Mouse (Mus musculus) lung, postnatal 25 days (tissue): Measurements from ENCODE around the gene Ywhaq.

Experiments used
- DNase-seq: peaks from one replicate; pipeline ENCODE4 v3.0.0; 2022; ENCODE audit warnings: low spot score

Gene Ywhaq

DNA sequence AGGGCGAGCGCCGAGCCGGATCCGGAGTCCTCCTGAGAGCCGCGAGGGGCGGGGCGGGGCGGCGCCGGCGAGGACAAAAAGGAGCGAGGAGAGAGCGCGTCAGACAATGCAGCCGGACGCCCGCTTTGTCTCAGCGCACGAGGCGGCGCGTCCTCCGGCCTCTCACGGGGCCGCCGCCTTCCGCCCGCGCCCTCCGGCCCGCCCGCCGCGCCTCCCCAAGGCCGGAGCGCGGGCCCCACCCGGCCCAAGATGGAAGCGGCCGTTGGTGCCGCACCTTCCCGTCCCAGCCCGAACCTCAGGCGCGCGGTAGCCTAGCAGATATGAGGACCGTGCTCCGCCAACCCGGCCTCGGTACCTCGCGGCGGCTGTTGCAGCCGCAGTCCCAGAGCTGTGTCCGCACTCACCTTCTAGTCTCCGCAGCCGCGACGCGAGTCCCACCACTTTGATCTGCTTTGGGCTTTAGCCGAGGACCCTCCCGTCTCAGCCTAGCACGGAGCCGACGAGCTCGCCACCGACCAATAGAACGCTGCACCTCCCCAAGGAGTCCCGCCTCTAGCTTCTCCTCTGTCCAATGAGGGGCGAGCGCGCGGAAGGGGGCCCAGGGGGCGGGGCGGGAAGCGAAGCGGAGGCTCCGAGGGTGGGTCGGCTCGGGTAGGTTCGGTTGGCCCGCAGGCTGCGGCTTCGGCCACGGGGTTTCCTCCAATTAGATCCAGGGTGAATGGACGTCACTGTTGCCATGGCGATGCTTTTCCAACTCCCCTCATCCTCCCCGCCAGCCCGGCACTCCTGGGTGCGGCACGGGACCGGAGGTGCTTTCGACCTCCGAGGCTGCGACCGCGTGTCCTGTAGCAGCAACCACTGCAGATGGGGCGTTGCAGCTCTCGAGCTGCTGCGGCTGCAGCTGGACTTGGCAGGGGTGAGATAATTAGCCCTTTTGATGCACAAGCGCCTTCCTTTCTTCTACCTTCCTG, at the start of gene Ywhaq:
Gene Ywhaq (minus strand): TSS at position 538 of the 971 bp plus-strand sequence.
- peak; percentile 97 for DNase-seq

DNA sequence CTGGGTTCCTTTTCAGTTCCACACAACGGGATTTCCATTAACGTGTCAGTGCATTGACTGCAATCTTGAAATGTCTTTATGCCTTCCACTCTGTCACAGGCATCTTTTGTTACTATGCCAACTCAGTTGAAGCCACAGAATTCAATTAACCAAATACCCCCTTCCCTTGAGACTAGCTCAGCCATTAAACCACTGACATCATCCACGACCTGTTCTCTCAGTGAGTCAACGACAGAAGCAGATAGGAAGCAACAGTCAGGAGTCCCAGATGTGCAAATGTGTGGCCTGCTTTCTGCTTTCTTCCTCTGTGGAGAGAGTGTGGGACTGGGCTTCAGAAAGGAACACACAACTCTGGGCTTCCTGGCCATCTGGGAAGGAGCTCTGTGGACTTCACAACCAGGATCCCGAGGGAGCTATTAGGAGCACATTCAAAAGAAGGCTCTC, 46.0 kb upstream of the Ywhaq start:
- no peak for DNase-seq

DNA sequence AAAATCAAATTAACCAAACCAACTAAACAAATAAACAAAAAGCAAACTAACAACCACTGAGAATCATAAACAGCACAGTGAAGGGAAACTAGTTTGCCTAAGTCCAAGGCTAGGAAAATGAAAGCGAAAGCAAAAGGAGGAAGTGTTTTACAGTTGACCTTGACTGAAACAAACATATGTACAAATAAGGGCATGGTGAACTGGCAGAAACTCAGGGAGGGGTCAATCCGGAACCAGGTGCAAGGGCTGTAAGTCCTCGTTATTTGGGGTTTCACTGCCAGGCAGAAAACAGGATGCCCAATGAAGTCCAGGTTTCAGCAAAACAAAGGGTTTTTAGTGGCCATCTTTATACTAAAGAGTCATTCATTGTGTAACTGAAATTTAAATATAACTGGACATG, 45.2 kb upstream of the Ywhaq start:
- peak; percentile 53 for DNase-seq

DNA sequence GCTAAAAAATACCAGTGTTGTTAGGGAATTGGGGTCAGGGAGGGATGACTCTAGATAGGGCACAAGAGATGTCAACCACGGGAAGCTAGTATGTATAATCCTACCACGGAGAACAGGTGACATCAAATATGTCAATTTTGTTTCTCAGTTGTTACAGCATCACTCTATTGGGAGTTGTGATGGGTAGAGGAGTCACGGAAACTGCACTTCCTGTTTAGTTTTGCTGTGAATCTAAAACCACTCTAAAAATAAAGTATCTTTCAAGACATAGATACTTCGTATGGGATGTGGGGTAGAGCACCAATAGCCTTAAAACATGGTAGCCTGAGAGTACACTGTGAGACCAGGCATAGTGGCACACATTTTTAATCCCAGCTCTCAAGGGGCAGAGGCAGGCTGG, 42.2 kb upstream of the Ywhaq start:
- no peak for DNase-seq

DNA sequence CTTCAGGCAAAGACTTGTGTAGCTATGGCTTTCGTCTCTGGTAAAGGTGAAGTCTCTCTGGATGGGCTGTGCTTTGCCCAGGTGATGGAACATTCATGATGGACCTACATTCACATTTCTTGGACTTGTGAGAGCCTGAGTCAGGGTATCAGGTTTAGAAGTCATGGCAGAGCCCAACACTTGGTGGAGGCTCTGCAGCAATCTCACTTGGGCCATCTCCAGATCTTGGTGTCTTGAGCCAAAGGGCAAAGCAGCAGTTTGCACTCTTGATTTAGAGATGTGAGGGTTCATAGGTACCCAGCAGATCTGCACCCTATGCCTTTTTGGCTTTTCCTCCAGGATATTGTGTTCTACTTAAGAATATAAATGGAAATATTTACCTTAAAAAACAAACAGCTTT, 38.6 kb upstream of the Ywhaq start:
- no peak for DNase-seq

DNA sequence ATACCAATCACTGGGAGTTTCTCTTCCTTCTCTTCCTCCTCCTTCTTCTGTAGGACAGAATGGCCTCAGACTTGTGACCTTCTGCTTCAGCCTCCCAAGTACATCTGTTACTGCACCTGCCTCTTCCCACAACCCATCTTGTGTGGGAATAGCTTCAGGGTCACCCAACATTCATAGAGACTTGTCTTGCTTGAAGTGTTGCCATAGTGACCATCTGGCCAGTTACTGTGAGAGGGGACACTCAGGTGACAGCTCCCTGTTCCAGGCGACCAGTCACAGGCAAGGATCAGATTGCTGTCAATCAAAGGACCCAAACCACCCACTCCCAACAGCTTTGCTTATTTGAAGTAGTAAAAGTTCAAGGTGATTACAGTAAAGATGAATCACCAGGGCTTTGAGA, 34.3 kb upstream of the Ywhaq start:
- DNase-seq = no peak

DNA sequence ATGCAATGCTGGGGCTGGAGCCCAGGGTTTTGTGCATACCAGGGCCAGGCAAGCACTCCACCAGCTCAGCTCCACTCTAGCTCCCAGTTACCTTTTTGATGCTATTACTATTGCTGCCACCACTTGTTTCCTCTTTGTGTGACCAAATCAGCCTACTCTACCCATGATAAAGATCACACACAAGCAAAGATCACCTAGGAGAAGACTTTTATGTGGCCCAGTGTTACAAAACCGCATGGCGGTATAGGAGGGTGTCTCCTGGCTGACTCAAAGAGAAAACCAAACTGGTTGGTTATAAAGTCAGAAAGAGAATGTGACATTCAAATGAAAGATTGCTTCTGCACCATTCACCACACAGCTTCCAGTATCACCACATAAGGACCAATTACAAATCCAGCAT, 33.9 kb upstream of the Ywhaq start:
- DNase-seq = no peak

DNA sequence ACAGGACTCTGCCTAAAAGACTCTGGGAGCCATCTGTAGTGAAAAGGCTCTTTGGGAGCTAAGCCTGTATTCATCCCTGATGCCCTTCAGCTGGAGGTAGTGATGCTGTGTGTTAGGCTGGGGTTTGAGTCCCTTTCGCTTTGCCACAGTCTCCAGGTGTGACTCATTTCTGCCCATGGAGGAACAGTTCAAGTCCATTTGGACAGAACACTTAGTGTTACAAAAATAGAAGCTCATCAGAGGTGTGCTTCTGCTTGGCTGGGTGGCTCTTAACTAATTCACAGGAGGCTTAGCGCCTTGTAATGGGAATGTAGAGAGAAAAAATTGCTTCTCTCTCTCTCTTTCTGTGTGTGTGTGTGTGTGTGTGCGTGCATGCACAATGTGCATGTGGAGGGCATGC, 26.3 kb upstream of the Ywhaq start:
- DNase-seq = no peak

DNA sequence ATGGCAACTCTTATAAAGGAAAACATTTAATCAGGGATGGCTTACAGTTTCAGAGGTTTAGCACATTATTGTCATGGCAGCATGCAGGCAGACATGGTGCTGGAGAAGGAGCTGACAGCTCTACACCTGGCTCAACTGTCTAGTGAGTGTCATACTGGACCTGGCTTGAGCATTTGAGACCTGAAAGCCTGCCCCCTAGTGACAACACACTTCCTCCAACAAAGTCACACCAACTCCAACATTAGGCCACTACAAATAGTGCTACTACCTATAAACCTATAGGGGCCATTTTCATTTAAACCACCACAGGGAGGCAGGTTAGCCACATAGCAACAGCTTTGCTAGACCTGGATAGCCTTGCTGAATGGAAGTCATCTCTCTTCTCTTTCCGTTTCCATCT, 24.4 kb upstream of the Ywhaq start:
- no peak for DNase-seq

DNA sequence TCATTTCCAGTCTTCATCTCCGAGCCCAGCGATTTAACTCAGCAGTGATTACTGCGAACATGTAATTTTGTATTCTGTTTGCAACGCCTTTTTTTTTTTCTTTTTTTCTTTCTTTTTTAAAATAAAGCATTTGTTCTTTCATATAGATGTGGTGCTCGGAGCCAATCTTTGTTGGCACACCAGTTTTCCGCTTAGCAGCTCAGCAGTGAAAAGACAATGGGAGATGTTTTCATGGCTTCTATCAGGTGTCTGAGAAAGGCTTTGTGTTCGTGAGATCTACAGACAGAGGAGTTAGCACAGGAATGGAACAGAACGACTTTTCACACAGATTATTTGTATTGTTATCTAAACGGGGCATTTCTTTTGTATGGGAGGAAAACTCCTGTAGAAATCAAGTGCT, 22.0 kb upstream of the Ywhaq start:
- no peak for DNase-seq

DNA sequence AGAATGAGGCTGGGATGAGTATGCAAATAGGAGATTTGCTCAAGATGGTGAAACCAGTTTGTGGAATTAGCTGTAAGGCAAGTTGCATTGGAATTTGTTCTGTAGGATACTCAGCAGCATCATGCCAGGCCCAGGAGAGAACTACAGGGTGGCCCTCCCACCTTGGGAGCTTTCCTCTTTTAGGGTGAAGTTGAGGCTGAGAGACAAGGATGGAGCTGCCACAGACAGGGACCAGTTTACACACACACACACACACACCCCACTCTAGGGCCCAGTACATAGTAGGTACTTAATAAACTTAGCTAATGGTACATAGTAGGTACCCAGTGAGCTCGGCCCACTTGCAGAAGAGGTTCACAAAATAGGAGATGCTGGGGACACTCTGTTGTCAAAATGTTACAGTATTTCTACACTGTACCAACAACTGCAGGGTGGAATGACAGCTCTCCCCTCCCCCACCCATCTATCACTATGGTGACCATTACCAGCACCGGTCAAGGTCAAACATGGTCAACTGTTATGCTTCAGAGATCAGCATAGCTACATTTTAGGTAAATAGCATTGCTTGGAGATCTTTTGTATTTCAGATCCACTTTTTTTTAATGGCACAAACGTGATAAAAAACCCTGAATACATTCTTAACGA, 21.4 kb upstream of the Ywhaq start:
- no peak for DNase-seq

DNA sequence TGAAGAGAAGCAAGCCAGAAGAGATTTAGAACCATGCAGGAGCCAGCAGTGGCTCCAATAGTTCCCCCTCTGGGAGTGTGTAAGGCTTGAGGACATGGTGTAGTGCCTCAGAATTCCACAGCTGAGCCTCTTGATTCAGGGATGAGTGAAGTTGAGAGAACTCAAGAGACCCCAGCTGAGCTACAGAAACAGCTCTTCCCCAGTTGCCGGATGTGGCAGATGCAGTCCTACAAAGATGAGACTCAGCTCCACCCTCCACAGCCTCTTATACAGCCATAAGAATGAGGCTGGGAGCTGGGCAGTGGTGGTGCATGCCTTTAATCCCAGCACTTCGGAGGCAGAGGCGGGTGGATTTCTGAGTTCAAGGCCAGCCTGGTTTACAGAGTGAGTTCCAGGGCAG, 20.9 kb upstream of the Ywhaq start:
- no peak for DNase-seq

DNA sequence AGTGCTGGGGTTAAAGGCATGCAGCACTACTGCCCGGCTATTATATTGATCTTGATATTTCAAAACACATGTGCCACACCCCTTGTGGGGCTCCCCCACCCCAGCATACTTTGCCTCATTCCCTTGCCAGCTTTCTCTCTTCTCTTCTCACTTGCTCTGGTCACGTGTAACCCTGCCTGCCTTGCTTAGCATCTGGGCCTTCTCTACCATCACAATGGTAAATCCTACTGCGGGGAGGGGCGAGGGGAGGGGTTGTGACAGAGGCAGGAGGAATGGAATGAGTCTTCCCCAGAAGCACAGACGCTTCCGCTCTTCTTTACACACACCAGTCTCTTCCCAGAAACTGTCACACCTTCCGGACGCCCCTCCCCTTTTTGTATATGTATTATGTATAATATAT, 14.5 kb upstream of the Ywhaq start:
- peak; percentile 42 for DNase-seq

DNA sequence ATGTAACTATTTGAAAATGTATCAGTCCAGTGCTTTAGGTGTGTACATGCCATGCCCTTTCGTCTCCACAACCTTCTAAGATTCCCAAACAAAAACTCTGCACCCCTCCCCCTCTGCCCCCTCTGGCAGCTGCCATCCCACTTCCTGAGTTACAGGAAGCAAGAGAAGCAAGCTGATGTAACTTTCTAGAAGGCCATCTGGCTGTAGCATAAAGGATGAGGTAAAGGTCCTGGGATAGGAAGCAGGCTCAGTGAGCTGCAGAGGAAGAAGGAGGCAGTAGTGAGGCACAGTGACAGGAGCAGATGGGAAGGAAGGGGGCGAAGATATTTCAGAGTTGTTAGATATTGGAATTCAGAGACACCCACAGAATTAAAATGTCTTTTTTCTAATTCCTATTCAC, 13.6 kb upstream of the Ywhaq start:
- DNase-seq = no peak

DNA sequence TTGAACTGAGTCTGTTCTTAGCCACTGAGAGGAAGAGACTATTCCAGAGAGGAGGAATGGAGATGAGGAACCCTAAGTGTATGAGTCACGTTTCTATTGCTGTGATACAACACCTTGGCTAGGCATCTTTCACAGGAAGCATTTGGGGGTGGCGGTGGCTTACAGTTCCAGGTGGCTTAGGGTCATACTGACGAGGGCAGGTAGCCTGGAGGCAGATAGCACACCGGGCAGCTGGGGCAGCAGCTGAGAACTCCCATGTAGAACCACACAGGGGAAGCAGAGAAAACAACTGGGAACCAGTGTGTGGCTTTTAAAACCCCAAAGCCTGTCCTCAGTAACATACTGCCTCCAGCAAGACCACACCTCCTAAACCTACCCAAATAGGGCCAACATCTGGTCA, 12.7 kb upstream of the Ywhaq start:
- DNase-seq = no peak

DNA sequence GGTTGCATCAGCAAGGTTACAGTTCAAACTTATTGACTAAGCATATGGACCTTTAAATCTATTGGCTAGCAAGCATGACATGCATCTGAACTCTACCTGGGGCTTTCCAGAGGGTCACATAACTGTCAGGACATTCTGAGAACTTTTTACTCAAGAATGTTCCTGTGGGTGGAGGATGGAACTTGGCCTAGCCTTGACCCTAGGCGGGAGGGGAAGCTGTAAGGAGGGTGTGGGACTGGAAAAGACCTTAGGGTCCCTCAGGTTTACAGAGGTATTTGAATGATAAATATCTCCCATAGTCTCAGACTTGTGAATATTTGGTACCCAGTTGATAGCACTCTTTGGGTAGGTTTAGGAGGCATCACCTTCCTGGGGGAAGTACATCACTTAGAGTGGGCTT, 11.6 kb upstream of the Ywhaq start:
- DNase-seq = no peak

DNA sequence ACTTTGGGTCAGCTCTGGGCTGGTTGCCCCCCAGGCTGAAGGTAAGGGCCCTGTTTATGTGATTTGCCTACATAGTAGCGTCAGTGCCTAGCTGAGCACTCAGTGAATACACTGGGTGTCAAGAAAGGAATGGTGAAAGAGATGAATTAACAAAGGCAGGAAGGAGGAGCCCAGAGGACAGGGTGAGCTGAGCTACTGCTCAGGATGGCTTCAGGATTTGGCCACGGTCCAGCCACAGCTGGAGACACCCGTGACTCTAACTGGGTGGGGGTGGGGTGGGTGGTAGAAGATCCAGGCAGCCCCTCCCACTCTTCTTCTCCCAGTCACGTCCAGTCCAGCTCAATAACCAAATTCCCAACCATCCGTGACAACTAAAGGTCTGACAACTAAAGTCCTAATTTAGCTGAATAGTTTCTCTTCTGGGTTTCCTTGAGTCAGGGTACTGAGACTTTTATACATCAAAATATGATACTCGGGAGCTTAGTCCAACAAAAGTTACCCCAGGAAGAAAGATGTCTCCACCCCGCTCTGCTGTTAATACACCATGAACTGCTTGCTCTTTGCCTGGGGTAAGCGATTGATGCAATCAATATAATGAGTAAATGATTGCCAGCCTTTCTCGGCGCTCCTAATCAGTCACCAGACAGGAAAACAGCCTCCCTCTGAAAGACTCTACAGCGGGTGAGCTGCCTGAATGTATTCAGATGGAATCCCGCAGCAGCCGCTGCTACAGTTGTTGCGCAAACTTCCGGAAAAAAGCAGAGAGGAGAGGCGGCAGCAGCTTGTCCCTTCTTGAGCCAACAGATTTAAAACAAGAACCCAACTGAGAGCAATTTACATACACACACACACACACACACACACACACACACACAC, 8.9 kb upstream of the Ywhaq start:
- DNase-seq = peak; percentile 53

DNA sequence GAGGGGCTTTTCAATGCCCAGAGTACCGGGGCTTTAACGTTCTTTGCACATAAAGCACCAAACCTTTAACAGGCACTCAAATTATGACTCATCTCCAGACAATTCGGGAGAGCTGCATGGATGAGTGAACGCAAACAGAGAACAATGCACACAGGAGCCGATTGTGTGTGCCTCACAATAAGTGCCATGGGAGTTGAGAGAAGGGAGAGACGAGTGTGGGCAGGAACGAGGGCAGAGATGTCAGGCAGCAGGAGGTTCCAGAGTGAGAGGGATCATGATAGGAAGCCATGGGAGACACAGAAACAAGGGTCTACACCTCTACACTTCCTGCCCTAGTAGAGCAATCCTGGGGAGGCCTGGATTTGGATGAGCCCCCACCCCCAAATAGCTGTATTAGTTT, 7.2 kb upstream of the Ywhaq start:
- DNase-seq = no peak

DNA sequence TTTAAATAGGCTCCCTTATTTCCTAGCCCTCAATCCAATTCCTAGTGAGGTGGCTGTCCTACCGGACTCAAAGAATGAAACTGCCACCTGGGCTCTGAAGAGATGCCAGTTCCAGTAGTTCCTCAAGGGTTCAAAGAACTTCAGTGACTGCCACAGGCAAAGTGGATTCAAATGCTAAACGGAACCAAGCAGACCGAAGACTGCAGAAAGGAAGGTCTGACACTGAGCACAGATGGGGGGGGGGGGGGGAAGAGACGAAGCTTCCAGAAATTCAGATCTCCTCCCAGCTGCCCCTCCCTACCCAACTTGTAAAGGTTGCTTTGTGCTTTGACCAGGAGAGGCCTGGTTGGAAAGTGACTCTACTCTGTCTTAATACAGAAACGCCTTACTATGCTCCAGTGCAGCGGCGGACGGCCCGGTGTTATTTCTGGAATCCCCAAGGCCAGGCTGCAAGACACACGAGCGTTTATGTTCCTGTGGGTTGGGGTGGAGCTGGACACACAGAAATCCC, 1.2 kb upstream of the Ywhaq start:
- no peak for DNase-seq

DNA sequence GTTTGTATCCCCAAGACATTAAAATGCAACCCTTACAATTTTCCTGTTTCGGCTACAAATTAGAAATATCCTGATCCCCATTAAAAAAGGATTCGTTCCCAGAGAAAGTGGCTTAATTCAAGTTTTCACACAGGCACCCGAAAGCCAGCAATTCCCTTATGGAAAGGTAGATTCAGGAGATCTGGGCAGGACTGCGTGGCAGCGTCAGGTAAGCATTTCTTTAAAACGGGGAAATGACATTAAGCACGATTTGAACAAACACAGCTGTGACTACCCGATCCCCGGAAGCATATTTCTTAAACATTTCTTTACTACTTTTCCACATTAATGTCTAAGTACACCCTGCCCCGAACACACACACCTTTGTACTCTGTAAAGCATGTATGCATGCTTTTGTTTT, 646 bp upstream of the Ywhaq start:
- DNase-seq = no peak

DNA sequence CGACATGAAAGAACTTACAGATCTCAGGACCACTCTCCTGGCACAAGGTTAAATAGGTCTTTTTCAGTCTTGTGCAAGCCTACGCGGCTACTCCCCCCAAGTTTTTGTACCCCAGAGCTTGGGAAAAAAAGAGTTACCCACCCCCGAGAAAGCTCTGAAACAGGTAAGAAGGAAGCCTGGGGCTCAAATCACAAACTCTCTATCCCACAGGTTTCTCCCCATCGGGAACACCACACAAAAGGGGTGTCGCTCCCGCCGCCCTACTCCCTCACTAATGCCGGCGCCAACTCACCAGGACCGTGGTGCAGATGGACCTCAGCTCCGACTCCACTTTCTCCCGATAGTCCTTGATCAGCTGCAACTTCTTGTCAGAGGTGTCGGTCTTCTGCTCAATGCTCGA, 931 bp downstream of the Ywhaq start:
- no peak for DNase-seq

DNA sequence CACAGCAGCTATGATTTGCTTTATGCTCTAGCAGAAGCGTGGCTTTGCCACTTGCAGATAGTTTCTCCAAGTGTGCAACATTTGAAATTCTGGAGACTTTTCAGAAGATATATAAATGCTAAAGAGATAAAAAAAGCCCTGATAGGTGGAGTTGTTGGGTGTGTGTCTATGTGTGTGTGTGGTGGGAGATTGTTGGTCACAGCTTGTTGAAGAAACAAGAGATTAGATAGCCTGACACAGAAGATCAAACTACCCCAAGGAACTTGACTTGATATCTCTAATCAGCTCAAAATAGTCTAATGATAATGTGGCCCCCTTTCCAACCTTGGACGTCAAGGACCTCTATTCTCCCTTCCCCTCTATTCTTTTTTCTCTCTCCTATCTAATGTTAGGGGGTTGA, 6.8 kb downstream of the Ywhaq start:
- DNase-seq = no peak
